Mouse (Mus musculus) midbrain, embryonic 13.5 days (tissue): ENCODE data around the gene Ascc1. TPM values are rescaled to one million over a fixed set of nuclear protein-coding genes. Genes with fewer than 3 reads are reported as not detected.

ENCODE experiments used
- microRNA-seq: library from miRNA; unstranded; fragments of <30 nt; microRNA quantifications from one replicate; pipeline ENCODE4, GENCODE M21; 2016
- polyA plus RNA-seq: library from polyadenylated mRNA; unstranded; fragments of >200 nt; fragmentation: Nextera tagmentation; extraction: Ambion mirVana; gene quantifications from 2 replicates; pipeline ENCODE4 v1.2.1, GENCODE M21; 2015

Ascc1 gene
- polyA plus RNA-seq, 1 experiment from 2014 or later, result 50.6 TPM

Small RNAs within 50 kb of the gene (microRNA-seq; reads per million reads assigned to microRNA genes)
- not detected for gene Mir6906

Other genes with a start within 250 kb of the Ascc1 start
- gene Dnajb12, start 123.2 kb upstream of the Ascc1 start, polyA plus RNA-seq, result 18.3 and 18.6 TPM in 2 replicates
- gene Ddit4, start 51.0 kb upstream of the Ascc1 start, polyA plus RNA-seq, result 48.5 and 58.7 TPM in 2 replicates
- gene Anapc16, start 330 bp downstream of the Ascc1 start, polyA plus RNA-seq, result 121 TPM in 2 replicates
- 51.8 TPM in 2 replicates for gene Spock2, start 103.4 kb downstream of the Ascc1 start, polyA plus RNA-seq
- gene Chst3, start 216.5 kb downstream of the Ascc1 start, polyA plus RNA-seq, result 1.3 and 1.7 TPM in 2 replicates